Mouse (Mus musculus): Measurements from ENCODE around the gene Olfr988. TPM values are rescaled to one million over a fixed set of nuclear protein-coding genes. Genes with fewer than 3 reads are reported as not detected.
"Not testable (repeated sequence)": the region's sequence is repeated elsewhere in the genome, so short reads cannot be mapped to it uniquely, and the experiment has no call there.

Olfr988 gene
- not detected in 2 replicates for polyA plus RNA-seq (2015; fragmentation: Nextera tagmentation; extraction: Ambion mirVana)

DNA sequence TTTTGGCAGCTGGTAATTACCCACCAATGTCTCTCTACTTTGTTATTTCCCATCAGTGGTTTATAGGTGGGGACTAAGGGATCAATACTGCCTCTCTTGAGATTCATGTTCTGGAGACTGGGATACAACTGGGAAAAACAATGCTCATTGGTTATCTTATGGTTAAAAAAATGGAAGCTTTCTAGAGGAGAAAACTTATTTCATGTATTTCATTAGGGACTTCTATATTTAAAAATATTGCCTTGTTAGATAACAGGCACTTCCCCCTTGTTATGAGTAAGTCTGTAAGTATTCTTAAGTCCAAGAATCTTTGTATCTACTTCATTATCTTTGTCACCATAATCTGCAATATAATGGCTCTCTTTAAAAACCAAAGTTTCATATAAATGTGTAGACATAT is at the start of gene Olfr988:
TSS of gene Olfr988 (minus strand) at position 101 of the 400 bp plus-strand sequence.
- H3K36me3 ChIP-seq; H3K27me3 ChIP-seq; H3K4me2 ChIP-seq; H3K9ac ChIP-seq; H3K4me3 ChIP-seq; ATAC-seq (ENCODE audit: insufficient number of reproducible peaks, insufficient read depth, low FRiP score, low TSS enrichment, low read depth); H3K27ac ChIP-seq; H3K9me3 ChIP-seq; H3K4me1 ChIP-seq: not testable (repeated sequence)

DNA sequence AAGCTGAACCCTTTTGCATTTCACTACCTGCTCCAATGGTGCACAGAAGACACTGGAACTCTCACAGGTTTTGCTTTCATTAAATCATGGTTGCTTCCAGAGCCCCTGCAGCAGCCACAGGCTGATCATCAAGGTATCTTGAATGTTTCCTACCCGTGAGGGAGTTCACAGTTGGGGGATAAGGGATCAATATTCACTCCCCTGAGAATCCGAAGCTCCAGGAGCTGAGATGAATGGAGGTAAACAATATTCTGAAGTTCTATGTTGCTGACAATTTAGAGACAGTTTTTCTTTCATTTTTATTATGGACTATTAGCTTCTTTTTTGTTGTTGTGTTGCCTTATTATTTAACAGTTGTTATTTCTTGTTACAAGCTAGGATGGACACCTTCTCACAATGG is 46.3 kb upstream of the Olfr988 start, which contains the start of gene Olfr992:
TSS of gene Olfr992 (minus strand) at position 101 of the 400 bp plus-strand sequence.
- no peaks in the 10 kb centered on the region for H3K27me3 ChIP-seq
- no peak within 1 kb of the TSS for H3K9ac ChIP-seq
- 53% methylated on average over 2 of the region's 2 CpGs for WGBS
- H3K4me2 ChIP-seq = no peak within 1 kb of the TSS
- no peaks in the 10 kb centered on the region for H3K9me3 ChIP-seq
- ATAC-seq (ENCODE audit: insufficient number of reproducible peaks, insufficient read depth, low FRiP score, low TSS enrichment, low read depth) = no peak
- H3K27ac ChIP-seq = no peak within 1 kb of the TSS
- no peaks in the 10 kb centered on the region for H3K4me1 ChIP-seq
- no peak within 1 kb of the TSS for H3K4me3 ChIP-seq
- no peaks in the 10 kb centered on the region for H3K36me3 ChIP-seq

DNA sequence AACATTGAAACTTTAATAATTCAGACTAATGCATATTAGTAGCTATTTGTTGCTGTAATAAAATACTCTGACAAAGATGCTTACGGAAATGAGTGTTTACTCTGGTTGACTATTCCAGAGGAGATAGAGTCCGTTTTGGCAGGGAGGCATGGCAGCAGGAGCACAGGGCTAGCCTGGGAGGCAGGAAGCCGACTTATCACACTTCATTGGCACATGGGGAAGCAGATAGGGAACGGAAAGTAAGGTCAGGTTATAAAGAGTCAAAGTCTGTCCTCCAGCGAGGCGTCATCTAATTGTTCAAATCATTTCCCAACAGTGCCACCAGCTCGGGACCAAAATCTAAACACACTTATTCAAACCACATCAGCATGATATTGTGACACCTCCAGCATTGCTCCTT is 23.1 kb downstream of the Olfr988 start:
- Histone ChIP-seq H3K36me3 (no peaks in the 10 kb centered on the region), H3K4me3 (no peak overlapping the region), H3K27ac (no peak overlapping the region), H3K9ac (no peak overlapping the region), H3K27me3 (no peaks in the 10 kb centered on the region), H3K4me2 (no peak overlapping the region), H3K4me1 (no peaks in the 10 kb centered on the region), H3K9me3 (no peaks in the 10 kb centered on the region)
- ATAC-seq (ENCODE audit: insufficient number of reproducible peaks, insufficient read depth, low FRiP score, low TSS enrichment, low read depth) = no peak
- WGBS = 79% methylated on average over 7 of the region's 7 CpGs

DNA sequence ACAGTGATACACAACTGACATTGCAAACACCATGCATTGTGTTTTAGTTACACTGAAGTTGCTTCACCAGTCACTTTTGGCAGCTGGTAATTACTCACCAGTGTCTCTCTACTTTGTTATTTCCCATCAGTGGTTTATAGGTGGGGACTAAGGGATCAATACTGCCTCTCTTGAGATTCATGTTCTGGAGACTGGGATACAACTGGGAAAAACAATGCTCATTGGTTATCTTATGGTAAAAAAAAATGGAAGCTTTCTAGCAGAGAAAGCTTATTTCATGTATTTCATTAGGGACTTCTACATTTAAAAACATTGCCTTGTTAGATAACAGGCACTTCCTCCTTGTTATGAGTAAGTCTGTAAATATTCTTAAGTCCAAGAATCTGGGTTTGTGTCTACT is 23.8 kb downstream of the Olfr988 start, which contains the start of gene Olfr987:
TSS of gene Olfr987 (minus strand) at position 101 of the 400 bp plus-strand sequence.
- H3K9me3 ChIP-seq; H3K27me3 ChIP-seq; H3K4me2 ChIP-seq; H3K9ac ChIP-seq; H3K36me3 ChIP-seq; H3K4me3 ChIP-seq; H3K4me1 ChIP-seq; H3K27ac ChIP-seq; ATAC-seq (ENCODE audit: insufficient number of reproducible peaks, insufficient read depth, low FRiP score, low TSS enrichment, low read depth): not testable (repeated sequence)

DNA sequence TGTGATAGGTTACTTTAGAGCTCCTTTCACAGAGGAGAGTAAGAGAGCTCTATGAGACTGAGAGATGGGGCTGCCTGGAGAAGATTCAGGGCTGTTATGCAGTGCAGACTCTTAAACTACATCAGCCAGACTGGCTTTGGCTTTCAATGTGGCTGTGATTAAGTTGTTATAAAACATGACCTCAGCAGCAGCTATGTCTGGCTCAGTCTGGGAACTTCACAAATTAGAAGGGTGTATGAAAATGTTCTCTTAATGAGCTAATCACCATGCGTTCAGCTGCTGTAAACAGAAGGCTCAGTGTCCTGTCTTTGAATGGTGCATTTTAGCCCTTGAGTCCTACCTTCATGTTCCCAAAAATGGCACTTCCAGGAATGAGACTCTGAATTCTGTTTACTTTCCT is 43.9 kb downstream of the Olfr988 start:
- ATAC-seq (ENCODE audit: insufficient number of reproducible peaks, insufficient read depth, low FRiP score, low TSS enrichment, low read depth) = no peak
- H3K4me2 ChIP-seq = no peak overlapping the region
- no peaks in the 10 kb centered on the region for H3K36me3 ChIP-seq
- 29% methylated on average over 1 of the region's 1 CpGs for WGBS
- no peak overlapping the region for H3K4me3 ChIP-seq
- H3K27ac ChIP-seq = no peak overlapping the region
- H3K9me3 ChIP-seq = no peaks in the 10 kb centered on the region
- H3K4me1 ChIP-seq = no peaks in the 10 kb centered on the region
- no peaks in the 10 kb centered on the region for H3K27me3 ChIP-seq
- no peak overlapping the region for H3K9ac ChIP-seq

Other genes with a start within 250 kb of the Olfr988 start
- gene Aplnr, start 227.0 kb downstream of the Olfr988 start, polyA plus RNA-seq (2015; fragmentation: Nextera tagmentation; extraction: Ambion mirVana) = 47.2 and 50.1 TPM in 2 replicates
- gene Lrrc55, start 166.0 kb downstream of the Olfr988 start, polyA plus RNA-seq (2015; fragmentation: Nextera tagmentation; extraction: Ambion mirVana) = 0.59 and 0.61 TPM in 2 replicates
- not detected in 2 replicates for gene Olfr987, start 23.9 kb downstream of the Olfr988 start, polyA plus RNA-seq (2015; fragmentation: Nextera tagmentation; extraction: Ambion mirVana)
- not detected in 2 replicates for gene Olfr992, start 46.2 kb upstream of the Olfr988 start, polyA plus RNA-seq (2015; fragmentation: Nextera tagmentation; extraction: Ambion mirVana)
- not detected in 2 replicates for gene Olfr993, start 51.6 kb upstream of the Olfr988 start, polyA plus RNA-seq (2015; fragmentation: Nextera tagmentation; extraction: Ambion mirVana)
- gene Olfr994, start 73.2 kb upstream of the Olfr988 start, polyA plus RNA-seq (2015; fragmentation: Nextera tagmentation; extraction: Ambion mirVana) = not detected in 2 replicates
- not detected in 2 replicates for gene Olfr995, start 80.4 kb upstream of the Olfr988 start, polyA plus RNA-seq (2015; fragmentation: Nextera tagmentation; extraction: Ambion mirVana)
- 1.6 and 2.8 TPM in 2 replicates for gene 4833423E24Rik, start 155.8 kb upstream of the Olfr988 start, polyA plus RNA-seq (2015; fragmentation: Nextera tagmentation; extraction: Ambion mirVana)
- gene Olfr996, start 216.0 kb upstream of the Olfr988 start, polyA plus RNA-seq (2015; fragmentation: Nextera tagmentation; extraction: Ambion mirVana) = not detected in 2 replicates
- gene Olfr998, start 225.7 kb upstream of the Olfr988 start, polyA plus RNA-seq (2015; fragmentation: Nextera tagmentation; extraction: Ambion mirVana) = not detected in 2 replicates
- gene Olfr1000, start 248.7 kb upstream of the Olfr988 start, polyA plus RNA-seq (2015; fragmentation: Nextera tagmentation; extraction: Ambion mirVana) = not detected in 2 replicates